ENCODE assay signal across 24 mouse cellular contexts in genomic region chr9:114747466-114747865, GRCm38 (mm10). TPM values are rescaled to one million over a fixed set of nuclear protein-coding genes. Genes with fewer than 3 reads are reported as not detected.
DNase-seq lines count a peak whose midpoint lies in the region; ATAC-seq and TF ChIP-seq lines count a peak whose summit lies in the region.
"Had no signal": no experiment of that assay in that cellular context is flagged by ENCODE, and none has a peak within 500 bp of the region (broad histone marks: within the 10 kb centered on the region; RNA-seq: fewer than 3 reads in every experiment).

No protein-coding gene starts in this region.

- no peak for TF ChIP-seq CTCF in hindbrain, postnatal 0 days (IDR thresholded peaks at IDR 0.05; ENCODE audit: low read depth)
- no peak for TF ChIP-seq CTCF in thymus, adult 2 months (IDR thresholded peaks at IDR 0.05; ENCODE audit: borderline replicate concordance, control insufficient read depth, extremely low read depth, insufficient read depth, low read length, poor library complexity)

- TF ChIP-seq POLR2A in thymus, adult 2 months (IDR thresholded peaks at IDR 0.05; ENCODE audit: control insufficient read depth, extremely low read depth, insufficient read depth, low read length, poor library complexity), result no peak

- ATAC-seq in hindbrain, embryonic 14.5 days (ENCODE audit: low FRiP score), result no peak
- no peak for ATAC-seq in hindbrain, postnatal 0 days
- ATAC-seq in midbrain, embryonic 11.5 days (ENCODE audit: low FRiP score), result no peak
- no peak for ATAC-seq in midbrain, embryonic 15.5 days (replicated peaks)
- ATAC-seq: activated CD4-positive, CD25-positive, alpha-beta regulatory T cell, adult 4 months; forebrain, embryonic 15.5 days; inflammation-experienced regulatory T-cells, adult 6 months had no signal

- no peaks in the 10 kb centered on the region for H3K9me3 ChIP-seq in hindbrain, embryonic 14.5 days (ENCODE audit: control insufficient read depth, low read length)
- H3K9me3 ChIP-seq in hindbrain, postnatal 0 days (ENCODE audit: low read length), result no peaks in the 10 kb centered on the region
- no peaks in the 10 kb centered on the region for H3K9me3 ChIP-seq in midbrain, embryonic 11.5 days (ENCODE audit: control insufficient read depth, low read length)
- no peaks in the 10 kb centered on the region for H3K9me3 ChIP-seq in midbrain, embryonic 15.5 days
- H3K9me3 ChIP-seq: embryonic facial prominence, embryonic 12.5 days; forebrain, embryonic 15.5 days; G1E; heart, embryonic 15.5 days; hindbrain, embryonic 10.5 days; hindbrain, embryonic 15.5 days had no signal

- no peaks in the 10 kb centered on the region for H3K4me1 ChIP-seq in hindbrain, embryonic 14.5 days (replicated peaks; ENCODE audit: control insufficient read depth, insufficient read depth, low read length)
- H3K4me1 ChIP-seq in hindbrain, postnatal 0 days (ENCODE audit: insufficient read depth, low read length), result peaks cover under 1% of the 10 kb centered on the region; the same call in 1 of the 2 replicates
- no peaks in the 10 kb centered on the region for H3K4me1 ChIP-seq in midbrain, embryonic 11.5 days (ENCODE audit: control insufficient read depth, insufficient read depth, low read length)
- H3K4me1 ChIP-seq in midbrain, embryonic 15.5 days, result peaks cover 2% of the 10 kb centered on the region; the same call in 1 of the 2 replicates
- peaks cover 7% of the 10 kb centered on the region for H3K4me1 ChIP-seq in thymus, adult 2 months (replicated peaks; ENCODE audit: control insufficient read depth, insufficient read depth, low read length)
- H3K4me1 ChIP-seq: embryonic facial prominence, embryonic 12.5 days had no signal

- H3K27me3 ChIP-seq in hindbrain, embryonic 14.5 days (ENCODE audit: control insufficient read depth, insufficient read depth, low read length), result no peaks in the 10 kb centered on the region
- no peaks in the 10 kb centered on the region for H3K27me3 ChIP-seq in hindbrain, postnatal 0 days (ENCODE audit: insufficient read depth, low read length)
- no peaks in the 10 kb centered on the region for H3K27me3 ChIP-seq in midbrain, embryonic 11.5 days (ENCODE audit: control insufficient read depth, insufficient read depth, low read length)
- H3K27me3 ChIP-seq in midbrain, embryonic 15.5 days (replicated peaks), result no peaks in the 10 kb centered on the region
- H3K27me3 ChIP-seq in thymus, adult 2 months (ENCODE audit: control insufficient read depth, insufficient read depth, low read length), result no peaks in the 10 kb centered on the region
- H3K27me3 ChIP-seq: CH12.LX; embryonic facial prominence, embryonic 12.5 days; forebrain, embryonic 15.5 days; heart, embryonic 15.5 days; hindbrain, embryonic 15.5 days had no signal

- H3K4me3 ChIP-seq in hindbrain, embryonic 14.5 days (replicated peaks; ENCODE audit: low read length), result no peak overlapping the region
- H3K4me3 ChIP-seq in hindbrain, postnatal 0 days (ENCODE audit: low read length), result no peak overlapping the region
- H3K4me3 ChIP-seq in midbrain, embryonic 11.5 days (ENCODE audit: low read depth, low read length), result no peak overlapping the region
- no peak overlapping the region for H3K4me3 ChIP-seq in midbrain, embryonic 15.5 days
- no peak overlapping the region for H3K4me3 ChIP-seq in thymus, adult 2 months (ENCODE audit: control insufficient read depth, insufficient read depth, low read length)
- H3K4me3 ChIP-seq: embryonic facial prominence, embryonic 12.5 days; forebrain, embryonic 15.5 days; heart, adult 2 months; heart, embryonic 15.5 days; hindbrain, embryonic 10.5 days; hindbrain, embryonic 15.5 days had no signal

- H3K36me3 ChIP-seq in hindbrain, embryonic 14.5 days (replicated peaks; ENCODE audit: control insufficient read depth, insufficient read depth), result peaks cover 32% of the 10 kb centered on the region
- H3K36me3 ChIP-seq in hindbrain, postnatal 0 days (ENCODE audit: insufficient read depth, low read length), result peaks cover 13% of the 10 kb centered on the region; the same call in 1 of the 2 replicates
- H3K36me3 ChIP-seq in midbrain, embryonic 11.5 days (ENCODE audit: control insufficient read depth, insufficient read depth, low read length), result peaks cover 4% of the 10 kb centered on the region; the same call in 1 of the 2 replicates
- peaks cover 3% of the 10 kb centered on the region; the same call in 1 of the 2 replicates for H3K36me3 ChIP-seq in midbrain, embryonic 15.5 days (replicated peaks)
- peaks cover 41% of the 10 kb centered on the region for H3K36me3 ChIP-seq in thymus, adult 2 months (ENCODE audit: control insufficient read depth, insufficient read depth, low read length)

- 0 out of 2 replicates have a peak overlapping the region, but pooled peaks have one; percentile 26 for H3K27ac ChIP-seq in hindbrain, embryonic 14.5 days
- H3K27ac ChIP-seq in hindbrain, postnatal 0 days, result no peak overlapping the region
- H3K27ac ChIP-seq in midbrain, embryonic 11.5 days (ENCODE audit: low read depth, low read length), result no peak overlapping the region
- no peak overlapping the region for H3K27ac ChIP-seq in midbrain, embryonic 15.5 days
- H3K27ac ChIP-seq in thymus, adult 2 months (ENCODE audit: control insufficient read depth, insufficient read depth, low read length), result no peak overlapping the region; the same call in 1 of the 2 replicates
- H3K27ac ChIP-seq: embryonic facial prominence, embryonic 12.5 days; forebrain, embryonic 15.5 days; heart, adult 2 months; heart, embryonic 15.5 days; hindbrain, embryonic 10.5 days; hindbrain, embryonic 15.5 days had no signal

- WGBS in hindbrain, embryonic 14.5 days, result 90% methylated on average over 12 of the region's 12 CpGs
- 80% methylated on average over 12 of the region's 12 CpGs for WGBS in hindbrain, postnatal 0 days
- 89% methylated on average over 12 of the region's 12 CpGs for WGBS in midbrain, embryonic 11.5 days
- 87% methylated on average over 12 of the region's 12 CpGs for WGBS in midbrain, embryonic 15.5 days
- WGBS in thymus, adult 2 months, result 96% methylated on average over 12 of the region's 12 CpGs

- no peak for DNase-seq in hindbrain, embryonic 14.5 days (ENCODE audit: low spot score)
- DNase-seq in hindbrain, postnatal 0 days (ENCODE audit: low spot score), result no peak
- DNase-seq in midbrain, embryonic 11.5 days (ENCODE audit: low spot score, missing footprints), result peak; percentile 69
- peak; percentile 64 for DNase-seq in ZHBTc4 (ENCODE audit: low read depth, low spot score)
- no peak for DNase-seq in thymus, adult 2 months
- no peak for DNase-seq in gastrocnemius, adult 18-20 months (ENCODE audit: low spot score)
- DNase-seq: adrenal gland, postnatal 14 days; cerebellum, adult 11 months; cerebellum, adult 8-10 months; cerebellum, postnatal 14 days; gastrocnemius, postnatal 10 days; heart, adult 2 months; heart, postnatal 14 days had no signal

- H3K9ac ChIP-seq in hindbrain, embryonic 14.5 days, result no peak overlapping the region
- no peak overlapping the region for H3K9ac ChIP-seq in hindbrain, postnatal 0 days (replicated peaks; ENCODE audit: low read length)
- no peak overlapping the region for H3K9ac ChIP-seq in midbrain, embryonic 11.5 days (ENCODE audit: low read length)
- H3K9ac ChIP-seq in midbrain, embryonic 15.5 days, result no peak overlapping the region
- H3K9ac ChIP-seq: embryonic facial prominence, embryonic 12.5 days; forebrain, embryonic 15.5 days; heart, embryonic 15.5 days; hindbrain, embryonic 15.5 days had no signal

- no peak overlapping the region for H3K4me2 ChIP-seq in hindbrain, embryonic 14.5 days (replicated peaks)
- H3K4me2 ChIP-seq in hindbrain, postnatal 0 days (ENCODE audit: low read depth, low read length), result no peak overlapping the region
- no peak overlapping the region for H3K4me2 ChIP-seq in midbrain, embryonic 11.5 days
- no peak overlapping the region for H3K4me2 ChIP-seq in midbrain, embryonic 15.5 days
- H3K4me2 ChIP-seq: embryonic facial prominence, embryonic 12.5 days; forebrain, embryonic 15.5 days; heart, embryonic 11.5 days; heart, embryonic 15.5 days; hindbrain, embryonic 15.5 days had no signal

RNA-seq across cellular contexts. Expression of gene Cmtm6, which starts 16.6 kb away (rescaled TPM):
- polyA plus RNA-seq in hindbrain, embryonic 14.5 days (2014; fragmentation: Nextera tagmentation; extraction: Ambion mirVana), result 21.2 and 21.8 TPM in 2 replicates
- total RNA-seq in hindbrain, postnatal 0 days (2014; rRNA removed), result 15.2 and 17.9 TPM in 2 replicates
- polyA plus RNA-seq in hindbrain, postnatal 0 days (2015; fragmentation: Nextera tagmentation; extraction: Ambion mirVana), result 23.9 and 24.8 TPM in 2 replicates
- polyA plus RNA-seq in midbrain, embryonic 11.5 days (2014; fragmentation: Nextera tagmentation; extraction: Ambion mirVana), result 26.0 and 26.1 TPM in 2 replicates
- 18.3 TPM in 2 replicates for polyA plus RNA-seq in midbrain, embryonic 15.5 days (2015; fragmentation: Nextera tagmentation; extraction: Ambion mirVana)
- 72.4 and 76.2 TPM in 2 replicates for polyA plus RNA-seq in thymus, adult 2 months (2012; rRNA removed)
- 1 to 10 TPM; 5.8 to 7.4 TPM for total RNA-seq in gastrocnemius, adult 18-20 months (2021)

RNA-seq across cellular contexts. Expression of gene Cmtm7, which starts 34.2 kb away (rescaled TPM):
- polyA plus RNA-seq in hindbrain, embryonic 14.5 days (2014; fragmentation: Nextera tagmentation; extraction: Ambion mirVana), result 11.9 and 13.7 TPM in 2 replicates
- 14.3 and 21.1 TPM in 2 replicates for total RNA-seq in hindbrain, postnatal 0 days (2014; rRNA removed)
- polyA plus RNA-seq in hindbrain, postnatal 0 days (2015; fragmentation: Nextera tagmentation; extraction: Ambion mirVana), result 10.2 and 11.8 TPM in 2 replicates
- 51.5 and 60.0 TPM in 2 replicates for polyA plus RNA-seq in midbrain, embryonic 11.5 days (2014; fragmentation: Nextera tagmentation; extraction: Ambion mirVana)
- 12.2 and 15.2 TPM in 2 replicates for polyA plus RNA-seq in midbrain, embryonic 15.5 days (2015; fragmentation: Nextera tagmentation; extraction: Ambion mirVana)
- polyA plus RNA-seq in thymus, adult 2 months (2012; rRNA removed), result 781 and 799 TPM in 2 replicates
- 1 to 10 TPM; 3.7 to 7.0 TPM for total RNA-seq in gastrocnemius, adult 18-20 months (2021)

RNA-seq across cellular contexts. Expression of gene Dync1li1, which starts 58.9 kb away (rescaled TPM):
- 87.6 and 107 TPM in 2 replicates for polyA plus RNA-seq in hindbrain, embryonic 14.5 days (2014; fragmentation: Nextera tagmentation; extraction: Ambion mirVana)
- total RNA-seq in hindbrain, postnatal 0 days (2014; rRNA removed), result 85.6 and 87.7 TPM in 2 replicates
- 144 and 145 TPM in 2 replicates for polyA plus RNA-seq in hindbrain, postnatal 0 days (2015; fragmentation: Nextera tagmentation; extraction: Ambion mirVana)
- 79.4 and 99.6 TPM in 2 replicates for polyA plus RNA-seq in midbrain, embryonic 11.5 days (2014; fragmentation: Nextera tagmentation; extraction: Ambion mirVana)
- 140 and 154 TPM in 2 replicates for polyA plus RNA-seq in midbrain, embryonic 15.5 days (2015; fragmentation: Nextera tagmentation; extraction: Ambion mirVana)
- 20.8 and 23.5 TPM in 2 replicates for polyA plus RNA-seq in thymus, adult 2 months (2012; rRNA removed)
- 10 to 100 TPM; 32.0 to 32.7 TPM for total RNA-seq in gastrocnemius, adult 18-20 months (2021)

Comparison
In these comparisons a context has a peak if more than half of its experiments do, and no peak if none do; other contexts are left out.
1. DNase-seq: peak in midbrain, embryonic 11.5 days (single experiment) and ZHBTc4 (single experiment); none in hindbrain, embryonic 14.5 days (single experiment), hindbrain, postnatal 0 days (single experiment), thymus, adult 2 months (single experiment) and gastrocnemius, adult 18-20 months (single experiment).
2. RNA of gene Cmtm7, which starts 34.2 kb away (polyA plus RNA-seq): 781 to 799 TPM in thymus, adult 2 months; 51.5 to 60.0 TPM in midbrain, embryonic 11.5 days, 11.9 to 13.7 TPM in hindbrain, embryonic 14.5 days, 12.2 to 15.2 TPM in midbrain, embryonic 15.5 days and 10.2 to 11.8 TPM in hindbrain, postnatal 0 days; every median in the first group is over 10 times any median in the second.